7 mouse cellular contexts compared by ENCODE assay signal in the genomic region with DNA sequence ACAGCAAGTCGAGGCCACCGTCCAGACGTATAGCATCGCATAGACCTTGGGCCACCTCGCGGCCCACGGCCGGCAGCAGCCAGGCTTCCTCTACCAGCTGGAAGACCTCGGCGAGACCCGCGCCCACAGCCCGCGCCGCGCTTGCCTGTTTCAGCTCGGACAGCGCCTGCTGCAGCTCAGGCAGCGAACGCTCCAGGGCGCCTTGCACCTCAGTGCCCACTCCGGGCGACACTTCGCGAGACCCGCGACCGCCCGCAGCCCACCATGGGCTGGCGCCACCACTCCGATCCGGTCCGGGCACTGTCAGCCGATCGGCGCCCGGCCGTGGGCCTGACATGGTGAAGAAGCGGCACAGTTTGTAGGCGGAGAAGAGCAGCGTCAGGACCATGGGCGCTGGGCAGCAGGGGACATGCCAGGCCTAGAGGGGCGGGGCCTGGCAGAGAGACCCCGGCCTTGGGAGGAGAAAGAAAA. TPM values are rescaled to one million over a fixed set of nuclear protein-coding genes. Genes with fewer than 3 reads are reported as not detected.
A peak's percentile ranks its signal among the peaks of the same experiment; 100 is the strongest.
DNase-seq lines count a peak whose midpoint lies in the region; ATAC-seq and TF ChIP-seq lines count a peak whose summit lies in the region.

No protein-coding gene starts in this region.

- no peak for TF ChIP-seq POLR2A in spleen, adult 2 months (IDR thresholded peaks at IDR 0.05; ENCODE audit: low read depth, low read length)
- no peak for TF ChIP-seq POLR2A in cerebellum, adult 2 months (IDR thresholded peaks at IDR 0.05; ENCODE audit: borderline replicate concordance, insufficient read depth, low read length)

- WGBS in spleen, adult 2 months = 2% methylated on average over 44 of the region's 44 CpGs
- under 1% methylated on average over 44 of the region's 44 CpGs for WGBS in cerebellum, adult 2 months
- 1% methylated on average over 44 of the region's 44 CpGs for WGBS in heart, embryonic 14.5 days
- WGBS in midbrain, embryonic 15.5 days = under 1% methylated on average over 44 of the region's 44 CpGs

- intact Hi-C loops in left cerebral cortex, postnatal 10 days (cut with DNase I) = no loop called here

- H3K27ac ChIP-seq in spleen, adult 2 months (ENCODE audit: insufficient read depth, low read length) = no peak overlapping the region
- peak overlapping the region; percentile 75 for H3K27ac ChIP-seq in cerebellum, adult 2 months (ENCODE audit: insufficient read depth, low read length)
- H3K27ac ChIP-seq in heart, embryonic 14.5 days (replicated peaks in 1 of 2; ENCODE audit: control insufficient read depth in 1 of 2, insufficient read depth in 1 of 2, low read depth in 2 of 2, low read length in 2 of 2) = no peak overlapping the region
- H3K27ac ChIP-seq in midbrain, embryonic 15.5 days = peak overlapping the region; percentile 93

- H3K4me1 ChIP-seq in spleen, adult 2 months (ENCODE audit: control insufficient read depth, insufficient read depth, insufficient read length) = peaks cover 7% of the 10 kb centered on the region
- H3K4me1 ChIP-seq in cerebellum, adult 2 months (ENCODE audit: control insufficient read depth, insufficient read depth, low read length) = peaks cover 3% of the 10 kb centered on the region; the same call in 1 of the 2 replicates
- H3K4me1 ChIP-seq in heart, embryonic 14.5 days (ENCODE audit: control insufficient read depth in 2 of 2, insufficient read depth in 2 of 2, low read length in 2 of 2) = peaks cover 3 to 5% of the 10 kb centered on the region in 2 experiments; a peak in 2 of 4 replicates
- H3K4me1 ChIP-seq in midbrain, embryonic 15.5 days = peaks cover 37% of the 10 kb centered on the region

- H3K9me3 ChIP-seq in heart, embryonic 14.5 days (ENCODE audit: control insufficient read depth, low read length) = no peaks in the 10 kb centered on the region
- no peaks in the 10 kb centered on the region for H3K9me3 ChIP-seq in midbrain, embryonic 15.5 days

- no peak overlapping the region for H3K9ac ChIP-seq in heart, embryonic 14.5 days (ENCODE audit: low read length)
- H3K9ac ChIP-seq in midbrain, embryonic 15.5 days = peak overlapping the region; percentile 87

- peak in 1 of 2 experiments; percentile 14 for DNase-seq in spleen, adult 2 months (ENCODE audit: low read depth in 1 of 2, low spot score in 2 of 2)
- no peak for DNase-seq in spleen, postnatal 14 days (ENCODE audit: low spot score in 2 of 2)
- DNase-seq in cerebellum, adult 2 months = peak; percentile 71 to 76
- DNase-seq in left cerebral cortex, postnatal 10 days (ENCODE audit: extremely low spot score in 1 of 2, low spot score in 2 of 2) = peak; percentile 28 to 67
- peak; percentile 20 for DNase-seq in thymus, postnatal 0 days (ENCODE audit: low spot score)

- H3K36me3 ChIP-seq in spleen, adult 2 months (ENCODE audit: control insufficient read depth, insufficient read depth, low read length) = no peaks in the 10 kb centered on the region
- no peaks in the 10 kb centered on the region for H3K36me3 ChIP-seq in heart, embryonic 14.5 days (ENCODE audit: control insufficient read depth, insufficient read depth, low read length)
- no peaks in the 10 kb centered on the region for H3K36me3 ChIP-seq in midbrain, embryonic 15.5 days (replicated peaks)

- H3K4me2 ChIP-seq in heart, embryonic 14.5 days (ENCODE audit: low read length) = peak overlapping the region; percentile 87
- H3K4me2 ChIP-seq in midbrain, embryonic 15.5 days = peak overlapping the region; percentile 74

- ATAC-seq in heart, embryonic 14.5 days (ENCODE audit: insufficient number of reproducible peaks, insufficient read depth, low FRiP score, low read depth) = peak; percentile 18; the same call in 1 of the 2 replicates
- peak; percentile 83 for ATAC-seq in midbrain, embryonic 15.5 days (replicated peaks)

- no peak for TF ChIP-seq CTCF in spleen, adult 2 months (IDR thresholded peaks at IDR 0.05; ENCODE audit: extremely low read depth, insufficient read depth, insufficient read length, insufficient replicate concordance)
- TF ChIP-seq CTCF in cerebellum, adult 2 months (IDR thresholded peaks at IDR 0.05; ENCODE audit: borderline replicate concordance, insufficient read depth, low read depth, low read length) = no peak

- peak overlapping the region; percentile 54 for H3K4me3 ChIP-seq in spleen, adult 2 months (ENCODE audit: extremely low read depth, insufficient read depth, insufficient read length)
- peak overlapping the region; percentile 77 for H3K4me3 ChIP-seq in cerebellum, adult 2 months (replicated peaks; ENCODE audit: insufficient read depth, low read depth, low read length)
- H3K4me3 ChIP-seq in heart, embryonic 14.5 days (ENCODE audit: control insufficient read depth in 1 of 2, insufficient read depth in 1 of 2, low read depth in 1 of 2, low read length in 2 of 2) = peak overlapping the region; percentile 42 to 46
- H3K4me3 ChIP-seq in midbrain, embryonic 15.5 days = peak overlapping the region; percentile 70

- peaks cover 7% of the 10 kb centered on the region for H3K27me3 ChIP-seq in spleen, adult 2 months (ENCODE audit: control insufficient read depth, insufficient read depth, low read length)
- no peaks in the 10 kb centered on the region for H3K27me3 ChIP-seq in cerebellum, adult 2 months (ENCODE audit: control insufficient read depth, insufficient read depth, low read length)
- H3K27me3 ChIP-seq in heart, embryonic 14.5 days (ENCODE audit: control insufficient read depth, insufficient read depth, low read length) = peaks cover 80% of the 10 kb centered on the region
- peaks cover 6% of the 10 kb centered on the region; the same call in 1 of the 2 replicates for H3K27me3 ChIP-seq in midbrain, embryonic 15.5 days (replicated peaks)

RNA-seq across cellular contexts. Expression of a gene that starts 0.4 kb away (rescaled TPM):
- 0.51 and 1.0 TPM in 2 replicates for polyA plus RNA-seq in spleen, adult 2 months (2012; rRNA removed)
- polyA plus RNA-seq in cerebellum, adult 2 months (2012; rRNA removed) = 29.0 and 32.0 TPM in 2 replicates
- polyA plus RNA-seq in heart, embryonic 14.5 days (2014; fragmentation: Nextera tagmentation; extraction: Ambion mirVana) = 0.11 TPM in 1 of 2 replicates, not detected in the other
- 10 to 100 TPM; 51.2 to 59.2 TPM for total RNA-seq in left cerebral cortex, postnatal 10 days (2021)
- 52.4 and 56.8 TPM in 2 replicates for polyA plus RNA-seq in midbrain, embryonic 15.5 days (2015; fragmentation: Nextera tagmentation; extraction: Ambion mirVana)
- 0.17 and 0.31 TPM in 2 replicates for polyA plus RNA-seq in thymus, postnatal 0 days (2015; fragmentation: Nextera tagmentation; extraction: Ambion mirVana)

RNA-seq across cellular contexts. Expression of a gene that starts 1.8 kb away (rescaled TPM):
- polyA plus RNA-seq in spleen, adult 2 months (2012; rRNA removed) = 2.6 and 3.0 TPM in 2 replicates
- polyA plus RNA-seq in cerebellum, adult 2 months (2012; rRNA removed) = 142 and 143 TPM in 2 replicates
- 0.15 and 0.34 TPM in 2 replicates for polyA plus RNA-seq in heart, embryonic 14.5 days (2014; fragmentation: Nextera tagmentation; extraction: Ambion mirVana)
- 10 to 100 TPM; 74.5 to 75.4 TPM for total RNA-seq in left cerebral cortex, postnatal 10 days (2021)
- 137 and 184 TPM in 2 replicates for polyA plus RNA-seq in midbrain, embryonic 15.5 days (2015; fragmentation: Nextera tagmentation; extraction: Ambion mirVana)
- polyA plus RNA-seq in thymus, postnatal 0 days (2015; fragmentation: Nextera tagmentation; extraction: Ambion mirVana) = 5.2 and 5.8 TPM in 2 replicates

RNA-seq across cellular contexts. Expression of a gene that starts 6.1 kb away (rescaled TPM):
- polyA plus RNA-seq in spleen, adult 2 months (2012; rRNA removed) = not detected in 2 replicates
- polyA plus RNA-seq in cerebellum, adult 2 months (2012; rRNA removed) = 14.7 and 17.3 TPM in 2 replicates
- not detected in 2 replicates for polyA plus RNA-seq in heart, embryonic 14.5 days (2014; fragmentation: Nextera tagmentation; extraction: Ambion mirVana)
- 1 to 10 TPM in 1 of 2 experiments, under 1 TPM in 1; 0.61 to 1.1 TPM for total RNA-seq in left cerebral cortex, postnatal 10 days (2021)
- 0.13 and 0.17 TPM in 2 replicates for polyA plus RNA-seq in midbrain, embryonic 15.5 days (2015; fragmentation: Nextera tagmentation; extraction: Ambion mirVana)
- 0.17 TPM in 1 of 2 replicates, not detected in the other for polyA plus RNA-seq in thymus, postnatal 0 days (2015; fragmentation: Nextera tagmentation; extraction: Ambion mirVana)

RNA-seq across cellular contexts. Expression of a gene that starts 14.9 kb away (rescaled TPM):
- polyA plus RNA-seq in spleen, adult 2 months (2012; rRNA removed) = 8.7 and 9.8 TPM in 2 replicates
- polyA plus RNA-seq in cerebellum, adult 2 months (2012; rRNA removed) = 67.9 and 69.5 TPM in 2 replicates
- 41.2 and 44.4 TPM in 2 replicates for polyA plus RNA-seq in heart, embryonic 14.5 days (2014; fragmentation: Nextera tagmentation; extraction: Ambion mirVana)
- 10 to 100 TPM; 37.2 to 38.7 TPM for total RNA-seq in left cerebral cortex, postnatal 10 days (2021)
- 90.5 and 91.0 TPM in 2 replicates for polyA plus RNA-seq in midbrain, embryonic 15.5 days (2015; fragmentation: Nextera tagmentation; extraction: Ambion mirVana)
- polyA plus RNA-seq in thymus, postnatal 0 days (2015; fragmentation: Nextera tagmentation; extraction: Ambion mirVana) = 53.6 and 54.2 TPM in 2 replicates

RNA-seq across cellular contexts. Expression of a gene that starts 14.9 kb away (rescaled TPM):
- 21.0 and 22.7 TPM in 2 replicates for polyA plus RNA-seq in spleen, adult 2 months (2012; rRNA removed)
- 133 TPM in 2 replicates for polyA plus RNA-seq in cerebellum, adult 2 months (2012; rRNA removed)
- 155 and 161 TPM in 2 replicates for polyA plus RNA-seq in heart, embryonic 14.5 days (2014; fragmentation: Nextera tagmentation; extraction: Ambion mirVana)
- total RNA-seq in left cerebral cortex, postnatal 10 days (2021) = 100 to 1,000 TPM; 117 to 119 TPM
- 182 and 192 TPM in 2 replicates for polyA plus RNA-seq in midbrain, embryonic 15.5 days (2015; fragmentation: Nextera tagmentation; extraction: Ambion mirVana)
- 90.1 and 95.8 TPM in 2 replicates for polyA plus RNA-seq in thymus, postnatal 0 days (2015; fragmentation: Nextera tagmentation; extraction: Ambion mirVana)

Comparison
In these comparisons a context has a peak if more than half of its experiments do, and no peak if none do; other contexts are left out.
1. DNase-seq: peak in cerebellum, adult 2 months (2 of 2), left cerebral cortex, postnatal 10 days (2 of 2) and thymus, postnatal 0 days (single experiment); none in spleen, postnatal 14 days (0 of 2).
2. H3K27ac ChIP-seq: peak in cerebellum, adult 2 months (single experiment) and midbrain, embryonic 15.5 days (single experiment); none in spleen, adult 2 months (single experiment) and heart, embryonic 14.5 days (0 of 2).
3. RNA of a gene that starts 0.4 kb away (polyA plus RNA-seq): 52.4 to 56.8 TPM in midbrain, embryonic 15.5 days and 29.0 to 32.0 TPM in cerebellum, adult 2 months; 0.51 to 1.0 TPM in spleen, adult 2 months, 0.17 to 0.31 TPM in thymus, postnatal 0 days and 0.11 TPM in heart, embryonic 14.5 days; every median in the first group is over 10 times any median in the second.
4. RNA of a gene that starts 1.8 kb away (polyA plus RNA-seq): 142 to 143 TPM in cerebellum, adult 2 months and 137 to 184 TPM in midbrain, embryonic 15.5 days; 5.2 to 5.8 TPM in thymus, postnatal 0 days, 2.6 to 3.0 TPM in spleen, adult 2 months and 0.15 to 0.34 TPM in heart, embryonic 14.5 days; every median in the first group is over 10 times any median in the second.
5. RNA of a gene that starts 6.1 kb away (polyA plus RNA-seq): 14.7 to 17.3 TPM in cerebellum, adult 2 months; 0.17 TPM in thymus, postnatal 0 days, 0.13 to 0.17 TPM in midbrain, embryonic 15.5 days, not detected in spleen, adult 2 months and not detected in heart, embryonic 14.5 days; every median in the first group is over 10 times any median in the second.
6. Peak in every context shown above with its lines, with median percentiles within 50 percentile points of each other: H3K4me3 ChIP-seq.